Mouse (Mus musculus) heart, adult 8-10 months (tissue): ENCODE measurements around the gene Lpin2. TPM values are rescaled to one million over a fixed set of nuclear protein-coding genes. Genes with fewer than 3 reads are reported as not detected.

ENCODE experiments used
- DNase-seq: peaks from one replicate; pipeline ENCODE4 v3.0.0; 2022; ENCODE audit warnings: low spot score
- total RNA-seq, 4 experiments: library from RNA; stranded (reverse); gene quantifications; 2 replicates each; pipeline ENCODE4 v1.2.4; 2022

Lpin2 gene
- total RNA-seq, 4 experiments from 2014 or later: 7.4 to 11.1 (median 10.0) TPM

GRCm38 (mm10) chr17:71171161-71171560 is 11.2 kb upstream of the Lpin2 start:
- DNase-seq: no peak

- no peak for DNase-seq
Observed at GRCm38 (mm10) chr17:71177336-71177735, 5.0 kb upstream of the Lpin2 start.

- DNase-seq: no peak
Observed at GRCm38 (mm10) chr17:71177949-71178348, 4.4 kb upstream of the Lpin2 start.

GRCm38 (mm10) chr17:71178530-71179181 is 3.7 kb upstream of the Lpin2 start:
- peak; percentile 44 for DNase-seq

- DNase-seq: no peak
Observed at GRCm38 (mm10) chr17:71179551-71180309, 2.6 kb upstream of the Lpin2 start.

GRCm38 (mm10) chr17:71180601-71181000 is 1.8 kb upstream of the Lpin2 start:
- DNase-seq: no peak

- DNase-seq: peak; percentile 85
Observed at GRCm38 (mm10) chr17:71182871-71183656, 704 bp downstream of the Lpin2 start.

- no peak for DNase-seq
Observed at GRCm38 (mm10) chr17:71183657-71184261, 1.4 kb downstream of the Lpin2 start.

GRCm38 (mm10) chr17:71184356-71185111 is 2.2 kb downstream of the Lpin2 start:
- DNase-seq: no peak

GRCm38 (mm10) chr17:71185368-71185767 is 3.0 kb downstream of the Lpin2 start:
- no peak for DNase-seq

GRCm38 (mm10) chr17:71190589-71190988 is 8.2 kb downstream of the Lpin2 start:
- DNase-seq: no peak

GRCm38 (mm10) chr17:71191063-71191462 is 8.7 kb downstream of the Lpin2 start:
- no peak for DNase-seq

- no peak for DNase-seq
Observed at GRCm38 (mm10) chr17:71191651-71192419, 9.5 kb downstream of the Lpin2 start.

GRCm38 (mm10) chr17:71193019-71193418 is 10.7 kb downstream of the Lpin2 start:
- DNase-seq: no peak

- DNase-seq: no peak
Observed at GRCm38 (mm10) chr17:71193485-71193884, 11.1 kb downstream of the Lpin2 start.

- DNase-seq: no peak
Observed at GRCm38 (mm10) chr17:71194906-71195632, 12.7 kb downstream of the Lpin2 start.

- peak; percentile 47 for DNase-seq
Observed at GRCm38 (mm10) chr17:71195633-71196391, 13.5 kb downstream of the Lpin2 start.

- no peak for DNase-seq
Observed at GRCm38 (mm10) chr17:71196415-71196814, 14.1 kb downstream of the Lpin2 start.

- no peak for DNase-seq
Observed at GRCm38 (mm10) chr17:71199346-71199745, 17.0 kb downstream of the Lpin2 start.
